Mouse (Mus musculus) induced T-regulatory cell, adult 2 months (primary cell): ENCODE results near the gene Mfsd10.
"Not testable (repeated sequence)": the region's sequence is repeated elsewhere in the genome, so short reads cannot be mapped to it uniquely, and the experiment has no call there.

Source experiments
- DNase-seq: peaks from one replicate; pipeline ENCODE4 v3.0.0-alpha.2; 2012; ENCODE audit warnings: low read depth

Gene Mfsd10

GRCm38 (mm10) chr5:34604576-34604975 is 32.4 kb downstream of the Mfsd10 start:
- DNase-seq = no peak

GRCm38 (mm10) chr5:34593202-34593727 is 43.7 kb downstream of the Mfsd10 start:
- DNase-seq = no peak

GRCm38 (mm10) chr5:34592666-34593065 is 44.3 kb downstream of the Mfsd10 start:
- no peak for DNase-seq

- not testable (repeated sequence) for DNase-seq
Observed at GRCm38 (mm10) chr5:34592224-34592623, 44.8 kb downstream of the Mfsd10 start.

GRCm38 (mm10) chr5:34591388-34592004 is 45.5 kb downstream of the Mfsd10 start:
- no peak for DNase-seq

- DNase-seq = no peak
Observed at GRCm38 (mm10) chr5:34590702-34591101, 46.3 kb downstream of the Mfsd10 start.

GRCm38 (mm10) chr5:34590059-34590458 is 47.0 kb downstream of the Mfsd10 start:
- DNase-seq = no peak

- DNase-seq = no peak
Observed at GRCm38 (mm10) chr5:34587881-34588280, 49.1 kb downstream of the Mfsd10 start.

- DNase-seq = no peak
Observed at GRCm38 (mm10) chr5:34585216-34585615, 51.8 kb downstream of the Mfsd10 start.
